Mouse (Mus musculus): ENCODE results near the gene Pld1. TPM values are rescaled to one million over a fixed set of nuclear protein-coding genes. Genes with fewer than 3 reads are reported as not detected.
A peak's percentile ranks its signal among the peaks of the same experiment; 100 is the strongest.

Gene Pld1
- total RNA-seq, 2 experiments from 2014 or later = 8.1 to 9.8 TPM

DNA sequence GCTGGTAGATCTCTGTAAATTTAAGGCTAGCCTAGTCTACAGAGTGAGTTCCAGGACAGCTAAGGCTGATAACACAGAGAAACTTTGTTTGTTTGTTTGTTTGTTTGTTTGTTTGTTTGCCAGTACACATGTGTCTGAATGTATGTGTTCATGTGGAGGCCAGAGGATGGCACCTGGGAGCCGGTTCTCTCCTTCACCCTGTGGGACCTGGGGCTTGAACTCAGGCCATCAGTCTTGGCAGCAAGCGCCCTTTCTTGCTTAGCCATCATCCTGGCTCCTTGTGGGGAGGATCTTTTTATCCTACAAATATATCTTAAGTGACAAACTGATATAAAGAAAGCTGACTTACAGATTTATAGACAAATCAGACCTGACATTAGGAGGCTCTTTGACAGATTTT, 44.8 kb downstream of the Pld1 start:
- no peak for DNase-seq (ENCODE audit: low spot score in 2 of 2)
- intact Hi-C loops (cut with DNase I) = loop anchor here (1.0 to 5.0 kb wide), 2 partner anchors 54 to 124 kb away; no protein-coding TSS in a partner anchor

DNA sequence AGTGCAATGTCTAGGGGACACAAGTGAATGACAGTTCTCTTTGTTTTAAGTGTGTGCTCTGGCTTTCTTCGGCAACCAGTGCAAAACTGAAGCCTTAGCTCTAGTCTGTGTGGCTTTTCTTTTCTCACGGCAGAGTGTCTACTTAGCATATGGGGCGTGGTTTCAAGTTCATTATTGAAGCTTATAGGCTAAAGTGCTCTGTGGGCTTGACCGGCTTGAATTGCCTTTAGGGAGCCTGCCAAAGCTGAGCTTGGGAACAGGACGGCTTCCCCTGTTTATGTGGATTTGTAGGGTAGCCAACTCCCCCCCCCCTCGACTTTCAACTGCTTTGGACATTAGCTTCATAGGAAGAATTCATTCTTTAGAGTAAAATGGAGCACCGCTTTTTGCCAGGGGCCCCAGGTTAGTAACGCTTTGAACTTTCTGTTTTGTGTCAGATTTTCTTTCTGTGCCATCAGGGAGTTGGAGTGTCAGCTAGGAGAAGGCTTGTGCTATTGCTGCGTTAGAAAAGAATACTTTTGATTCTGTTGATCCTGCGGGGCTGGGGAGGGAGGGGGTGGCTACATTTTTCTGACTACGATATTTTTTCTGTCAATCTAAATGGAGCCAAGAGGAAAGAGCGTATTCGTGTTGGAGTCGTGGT, 45.6 kb downstream of the Pld1 start:
- intact Hi-C loops (cut with DNase I) = loop anchor here (1.0 to 5.0 kb wide), 2 partner anchors 53 to 123 kb away; no protein-coding TSS in a partner anchor
- peak; percentile 36 to 61 for DNase-seq (ENCODE audit: low spot score in 2 of 2)

DNA sequence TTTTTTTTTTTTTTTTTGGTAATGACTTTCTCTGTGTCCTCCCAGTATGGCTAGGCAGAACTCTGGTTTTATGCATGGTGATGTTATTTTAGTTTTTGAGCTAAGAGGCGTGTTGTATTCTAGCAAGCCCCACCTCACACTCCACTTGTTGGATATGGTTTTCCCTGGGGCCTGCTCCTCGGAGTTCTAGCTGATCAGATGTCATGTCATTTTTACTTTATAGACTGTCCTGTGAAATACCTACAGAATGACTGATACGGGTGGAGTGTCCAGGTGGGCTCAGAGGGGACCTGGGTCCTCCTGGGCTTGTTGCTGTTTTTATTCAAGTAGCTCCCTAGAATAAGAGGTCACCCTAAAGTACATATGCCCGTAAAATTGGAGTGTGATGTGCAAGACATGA, 46.1 kb downstream of the Pld1 start:
- intact Hi-C loops (cut with DNase I) = loop anchor here (5.0 kb wide), 1 partner anchor 53 kb away; no protein-coding TSS in a partner anchor
- DNase-seq (ENCODE audit: low spot score in 2 of 2) = no peak

DNA sequence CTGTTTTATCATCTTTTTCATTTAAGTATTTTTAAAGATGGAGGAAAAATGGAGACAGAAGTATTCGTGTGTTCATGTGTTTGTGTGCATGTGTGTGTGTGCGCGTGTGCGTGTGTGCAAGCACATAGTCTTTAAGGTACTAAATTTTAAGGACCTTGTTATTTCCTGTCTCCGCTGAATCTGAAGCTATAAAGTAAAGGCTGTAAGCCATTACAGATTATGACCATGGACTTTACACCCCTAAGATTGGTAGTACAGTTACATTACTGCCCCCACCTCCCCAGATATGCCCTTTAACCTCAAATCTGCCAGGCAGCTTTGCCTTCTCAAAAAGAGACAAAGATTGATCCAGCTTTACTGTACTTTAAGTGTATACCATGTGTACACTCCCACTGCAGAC, 46.8 kb downstream of the Pld1 start:
- no peak for DNase-seq (ENCODE audit: low spot score in 2 of 2)
- intact Hi-C loops (cut with DNase I) = no loop called here

DNA sequence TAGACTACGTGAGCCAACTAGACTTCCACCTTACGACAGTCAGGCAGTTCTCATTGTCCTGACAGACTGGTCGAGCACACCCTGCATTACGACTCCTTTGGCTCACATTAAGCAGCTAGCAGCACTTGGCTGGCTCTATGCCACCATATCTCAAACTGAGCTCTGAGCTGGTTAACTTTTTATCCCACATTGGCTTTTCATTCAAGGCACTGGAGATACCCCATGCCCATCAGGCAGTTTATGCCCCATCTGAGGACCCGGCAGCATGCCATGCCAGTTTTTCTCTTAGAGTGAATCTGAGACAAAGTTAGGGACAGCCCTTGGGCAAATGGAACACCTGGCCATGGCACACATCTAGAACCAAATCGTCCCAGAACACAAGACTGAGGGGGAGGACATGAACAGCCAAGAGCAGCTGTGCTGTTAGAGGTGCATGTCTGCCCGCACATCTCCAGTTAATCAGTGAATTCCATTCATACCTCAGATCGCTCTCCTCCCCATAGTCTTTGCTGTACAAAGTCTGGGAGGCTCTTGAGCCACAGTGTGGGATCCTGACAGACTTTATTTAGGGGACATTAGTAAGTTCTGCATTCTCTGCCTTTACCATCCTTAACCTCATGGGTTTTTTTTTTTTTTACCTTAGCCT, 49.5 kb downstream of the Pld1 start:
- intact Hi-C loops (cut with DNase I) = no loop called here
- DNase-seq (ENCODE audit: low spot score in 2 of 2) = no peak

DNA sequence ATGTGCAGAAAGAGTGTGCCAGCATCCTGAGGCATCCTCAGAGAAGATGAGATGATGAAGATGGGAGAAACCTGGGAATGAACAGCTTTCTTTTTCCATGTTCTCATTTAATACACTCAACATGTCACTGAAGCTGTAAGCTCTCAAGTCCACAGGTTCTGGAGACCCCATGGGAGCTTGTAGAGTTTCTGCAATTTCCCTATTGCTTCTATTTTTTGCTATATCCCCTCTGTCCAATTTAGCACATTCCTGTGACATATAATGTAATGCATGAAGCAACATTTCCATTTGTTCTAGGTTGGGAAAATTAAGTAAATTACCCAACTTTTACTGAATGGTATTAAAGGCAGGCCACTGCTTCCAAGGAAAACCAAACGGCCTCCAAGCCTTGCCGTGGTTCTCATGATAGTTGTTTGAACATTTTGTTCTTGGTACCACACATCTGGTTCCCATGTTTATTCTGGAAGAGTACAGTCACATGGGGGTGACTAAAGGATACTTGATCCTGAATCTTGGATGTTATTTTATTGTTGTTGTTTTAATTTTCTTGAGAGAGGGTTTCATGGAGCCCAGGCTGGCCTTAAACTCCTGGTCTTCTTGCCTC, 52.7 kb downstream of the Pld1 start:
- intact Hi-C loops (cut with DNase I) = no loop called here
- no peak for DNase-seq (ENCODE audit: low spot score in 2 of 2)

DNA sequence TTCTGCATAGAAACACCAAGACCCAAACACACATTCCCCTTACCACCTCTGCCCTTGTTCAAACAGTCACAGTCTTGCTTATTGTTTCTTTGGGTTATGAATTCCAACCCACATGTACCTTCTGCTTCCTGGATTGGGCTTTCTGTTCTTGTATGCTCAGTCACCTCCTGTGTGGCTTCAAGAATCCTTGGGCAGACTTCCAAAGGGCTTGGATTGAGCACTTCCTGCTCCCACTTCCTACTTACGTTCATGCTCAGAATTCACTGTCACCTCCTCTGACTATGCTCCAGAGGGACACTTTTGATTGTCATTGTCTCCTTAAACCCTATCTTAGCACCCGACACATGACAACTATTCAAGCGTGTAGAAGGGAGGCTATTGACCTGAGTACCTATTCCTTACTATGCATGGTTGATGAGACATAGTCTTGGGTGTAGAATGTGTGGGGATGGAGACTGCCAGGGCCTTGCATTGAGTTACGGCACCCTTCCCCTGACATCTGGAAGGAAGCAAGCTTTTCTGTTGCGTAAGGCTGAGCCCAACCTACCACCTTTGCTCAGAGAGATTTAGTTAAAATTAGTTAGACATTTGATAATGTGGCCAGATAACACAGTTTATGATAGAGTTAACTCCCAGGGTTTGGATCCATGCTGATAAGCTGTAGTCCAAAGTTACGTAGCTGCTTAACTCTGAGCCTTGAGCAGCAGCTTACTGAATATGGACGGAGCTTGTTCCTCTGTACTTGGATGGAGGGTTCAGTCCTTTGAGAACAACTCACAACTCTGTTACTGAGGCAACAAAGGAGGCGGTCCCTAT, 55.9 kb downstream of the Pld1 start:
- intact Hi-C loops (cut with DNase I) = no loop called here
- DNase-seq (ENCODE audit: low spot score in 2 of 2) = no peak

DNA sequence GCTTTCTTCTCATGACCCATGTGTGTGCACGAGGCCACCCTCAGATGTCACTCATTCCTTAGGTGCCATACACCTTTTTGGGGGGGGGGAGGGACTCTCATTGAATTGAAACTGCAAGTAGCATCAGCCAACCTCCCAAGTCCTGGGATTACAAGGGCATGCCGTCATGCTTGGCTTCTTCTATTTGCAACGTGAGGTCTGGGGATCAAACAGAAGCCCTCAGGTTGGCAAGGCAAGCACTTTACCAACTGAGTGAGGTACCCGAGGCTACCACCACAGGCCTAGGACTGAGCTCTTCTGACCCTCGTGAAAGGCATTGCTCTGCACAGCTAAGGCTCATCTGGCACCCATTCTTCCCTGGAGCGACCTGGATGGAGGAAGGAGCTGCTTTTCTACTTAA, 65.8 kb downstream of the Pld1 start:
- no peak for DNase-seq (ENCODE audit: low spot score in 2 of 2)
- intact Hi-C loops (cut with DNase I) = no loop called here

DNA sequence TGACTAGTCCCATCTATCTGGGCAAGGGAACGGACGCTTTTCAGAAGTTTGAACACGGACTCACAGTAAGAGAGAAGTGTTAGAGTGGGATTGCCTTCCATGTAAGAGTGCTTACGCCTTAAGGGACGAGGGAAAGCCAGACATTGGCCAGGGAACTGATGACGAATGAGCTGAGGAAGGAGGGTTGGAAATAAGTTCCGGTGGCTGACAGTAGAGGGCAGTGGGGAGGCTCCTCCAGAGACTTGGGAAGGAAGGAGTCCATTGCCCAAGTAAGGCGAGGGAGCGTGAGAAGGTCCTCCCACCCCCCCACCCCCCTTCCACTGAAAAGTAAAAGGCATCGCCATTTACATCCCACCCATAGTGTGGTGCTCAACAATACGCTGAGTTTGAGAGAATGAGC, 69.2 kb downstream of the Pld1 start:
- intact Hi-C loops (cut with DNase I) = no loop called here
- no peak for DNase-seq (ENCODE audit: low spot score in 2 of 2)

DNA sequence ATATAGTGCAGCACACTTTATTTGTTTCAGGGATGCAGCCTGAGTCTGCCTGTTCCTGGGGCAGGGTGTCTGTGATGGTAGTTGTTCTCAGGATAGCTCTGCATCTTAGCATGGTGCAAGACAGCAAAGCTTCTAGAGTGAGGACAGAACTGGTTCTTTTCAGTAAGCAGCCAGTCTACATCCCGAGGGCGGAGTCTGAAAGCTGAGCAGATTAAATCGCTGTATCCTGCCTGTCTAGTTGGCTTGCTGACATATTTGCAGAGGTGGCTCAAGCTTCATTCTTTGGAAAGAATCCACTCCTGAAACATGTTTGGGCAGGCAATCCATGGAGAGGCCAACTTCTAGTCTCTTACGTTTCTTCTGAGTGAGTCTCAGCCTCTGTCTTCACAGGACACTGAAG, 69.9 kb downstream of the Pld1 start:
- intact Hi-C loops (cut with DNase I) = no loop called here

DNA sequence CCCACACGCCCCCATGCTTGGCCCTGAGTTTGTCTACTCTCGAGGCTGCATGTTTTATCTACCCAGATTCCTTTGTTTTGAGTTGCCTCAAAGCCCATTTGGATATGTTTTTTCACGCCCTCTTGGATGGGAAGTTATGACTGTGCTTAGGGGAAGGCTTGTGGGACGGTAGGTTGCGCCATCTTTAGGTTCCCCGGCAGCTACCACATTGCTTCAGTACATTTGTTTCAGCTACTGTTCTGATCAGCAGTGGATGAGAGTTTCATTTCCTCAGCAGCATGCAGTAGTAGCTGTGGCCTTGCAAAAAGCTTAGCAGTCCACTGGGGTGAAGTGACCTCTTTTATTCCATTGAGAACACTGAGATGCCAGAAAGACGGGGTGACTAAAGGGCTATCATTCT, 73.7 kb downstream of the Pld1 start:
- intact Hi-C loops (cut with DNase I) = no loop called here
- no peak for DNase-seq (ENCODE audit: low spot score in 2 of 2)

More for the DNA sequence above, 69.9 kb downstream of the Pld1 start:
- DNase-seq (ENCODE audit: low spot score in 2 of 2) = no peak

DNA sequence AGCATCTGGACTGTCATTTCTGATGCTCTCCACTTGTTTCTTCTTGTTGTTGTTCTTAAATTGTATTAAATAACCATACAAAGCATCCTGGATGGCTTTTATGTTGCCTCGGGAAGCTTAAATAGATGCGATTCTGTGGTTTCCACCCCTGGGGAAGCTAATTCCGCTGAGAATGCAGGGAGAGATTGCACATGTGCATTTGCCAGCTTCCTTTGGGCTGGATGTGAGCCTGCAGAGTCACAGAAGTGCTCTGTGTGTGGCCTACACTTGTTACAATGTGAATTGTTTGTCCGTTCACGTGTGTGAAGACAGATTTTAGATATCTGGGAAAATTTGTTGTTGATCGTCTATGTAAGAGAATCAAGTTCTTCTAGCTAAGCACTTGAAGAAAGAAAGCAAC, 74.9 kb downstream of the Pld1 start:
- intact Hi-C loops (cut with DNase I) = no loop called here
- DNase-seq (ENCODE audit: low spot score in 2 of 2) = no peak

DNA sequence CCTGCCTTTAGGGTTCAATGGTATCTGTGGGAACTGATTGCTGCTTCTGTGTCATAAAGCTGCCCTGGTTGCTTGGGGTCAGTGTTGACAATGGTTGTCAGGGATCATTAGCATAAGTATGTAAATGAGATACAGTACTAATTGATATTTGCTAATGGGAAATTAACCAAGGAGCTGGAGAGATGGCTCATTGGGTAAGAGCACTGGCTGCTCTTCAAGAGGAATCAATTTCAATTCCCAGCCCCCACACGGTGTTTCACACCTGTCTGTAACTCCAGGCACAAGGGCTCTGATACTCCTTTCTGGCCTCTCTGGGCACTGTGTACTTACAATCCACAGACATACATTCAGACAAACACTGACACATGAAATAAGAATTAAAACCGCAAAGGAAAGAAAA, 78.5 kb downstream of the Pld1 start:
- intact Hi-C loops (cut with DNase I) = no loop called here
- no peak for DNase-seq (ENCODE audit: low spot score in 2 of 2)

DNA sequence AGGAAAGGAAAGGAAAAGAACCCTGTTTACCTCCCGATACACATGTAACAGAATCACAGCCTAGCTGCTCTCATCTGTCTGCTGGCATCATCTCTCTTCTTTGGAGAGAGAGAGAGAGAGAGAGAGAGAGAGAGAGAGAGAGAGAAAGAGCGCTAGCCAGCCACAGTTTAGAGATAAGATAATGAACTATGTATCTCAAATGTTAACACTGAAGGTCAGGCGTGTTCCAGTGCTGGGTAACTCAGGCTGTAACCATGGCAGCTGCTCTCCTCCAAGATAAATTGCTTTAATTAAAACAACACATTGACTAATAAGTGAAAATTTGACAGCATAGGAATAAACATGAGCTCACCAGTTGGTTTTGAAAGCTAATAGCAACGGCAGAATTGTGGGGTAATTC, 81.2 kb downstream of the Pld1 start:
- intact Hi-C loops (cut with DNase I) = no loop called here
- no peak for DNase-seq (ENCODE audit: low spot score in 2 of 2)

DNA sequence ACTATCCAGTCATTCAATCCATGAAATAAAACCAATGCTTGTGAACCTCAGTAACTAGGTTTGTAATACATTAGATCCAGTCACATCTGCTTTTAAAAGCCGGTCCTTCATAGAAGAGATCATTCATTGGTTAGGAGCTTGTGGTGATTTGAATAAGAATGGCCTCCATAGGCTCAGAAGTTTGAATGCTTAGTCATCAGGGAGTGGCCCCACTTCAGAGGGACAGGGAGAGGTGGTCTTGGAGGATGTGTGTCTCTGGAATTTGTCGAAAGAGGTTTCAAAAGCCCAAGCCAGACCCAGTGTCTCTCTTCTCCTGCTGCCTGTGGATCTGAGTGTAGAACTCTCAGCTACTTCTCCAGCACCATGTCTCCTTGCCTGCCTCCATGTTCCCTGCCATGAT, 81.9 kb downstream of the Pld1 start:
- no peak for DNase-seq (ENCODE audit: low spot score in 2 of 2)
- intact Hi-C loops (cut with DNase I) = no loop called here

DNA sequence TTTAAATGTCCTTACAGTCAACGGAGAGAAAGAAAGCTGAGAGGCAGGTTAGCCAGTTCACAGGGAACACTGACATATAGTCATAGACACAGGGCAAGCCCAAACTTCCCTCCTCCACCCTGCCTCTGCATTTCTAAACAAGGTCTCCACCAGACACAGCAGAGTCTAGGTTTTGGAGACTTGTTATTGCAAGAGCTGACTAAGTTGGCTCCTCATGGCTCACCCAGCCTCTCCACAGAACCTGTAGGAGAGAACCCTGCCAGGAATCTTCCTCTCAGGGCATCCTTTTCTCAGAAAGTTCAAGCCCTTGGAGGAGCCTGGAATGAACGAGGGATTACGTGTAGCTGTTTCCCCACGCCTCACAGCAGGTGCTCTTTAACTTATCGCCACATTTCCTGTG, 83.7 kb downstream of the Pld1 start:
- DNase-seq (ENCODE audit: low spot score in 2 of 2) = no peak
- intact Hi-C loops (cut with DNase I) = no loop called here

DNA sequence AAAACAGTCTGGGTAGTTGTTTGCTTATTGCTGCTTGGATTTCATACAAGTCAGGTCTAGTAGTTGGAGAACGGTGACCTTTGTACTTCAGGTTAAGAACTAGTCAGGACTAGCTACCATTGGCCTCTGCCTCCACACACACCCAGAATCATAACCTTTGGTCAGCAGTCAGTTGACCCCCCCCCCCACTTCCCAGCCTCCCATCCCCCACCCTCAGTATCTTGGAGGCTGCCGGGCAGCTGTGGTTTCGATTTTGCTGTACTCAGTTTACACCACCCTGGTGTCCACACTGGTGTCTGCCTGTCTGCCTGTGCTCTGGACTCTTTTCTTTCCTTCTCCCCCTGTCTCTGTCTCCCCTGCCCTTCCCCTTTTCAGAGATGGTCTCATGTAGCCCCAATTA, 88.4 kb downstream of the Pld1 start:
- intact Hi-C loops (cut with DNase I) = no loop called here
- no peak for DNase-seq (ENCODE audit: low spot score in 2 of 2)

DNA sequence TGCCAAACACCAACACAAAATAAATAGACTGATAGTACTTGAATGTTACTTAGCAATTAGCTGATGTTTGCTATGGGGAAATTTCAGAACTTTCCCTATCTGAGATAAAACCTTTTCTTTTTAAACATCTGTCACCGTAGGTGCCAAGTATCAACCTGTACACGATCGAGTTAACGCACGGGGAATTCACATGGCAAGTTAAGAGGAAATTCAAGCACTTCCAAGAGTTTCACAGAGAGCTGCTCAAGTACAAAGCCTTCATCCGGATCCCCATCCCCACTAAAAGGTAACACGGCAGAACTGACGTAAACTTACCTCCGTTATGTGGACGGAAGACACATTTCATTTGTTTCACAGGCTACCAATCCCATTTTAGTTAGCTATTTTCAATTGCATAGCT, 90.0 kb downstream of the Pld1 start:
- DNase-seq (ENCODE audit: low spot score in 2 of 2) = no peak
- intact Hi-C loops (cut with DNase I) = no loop called here

DNA sequence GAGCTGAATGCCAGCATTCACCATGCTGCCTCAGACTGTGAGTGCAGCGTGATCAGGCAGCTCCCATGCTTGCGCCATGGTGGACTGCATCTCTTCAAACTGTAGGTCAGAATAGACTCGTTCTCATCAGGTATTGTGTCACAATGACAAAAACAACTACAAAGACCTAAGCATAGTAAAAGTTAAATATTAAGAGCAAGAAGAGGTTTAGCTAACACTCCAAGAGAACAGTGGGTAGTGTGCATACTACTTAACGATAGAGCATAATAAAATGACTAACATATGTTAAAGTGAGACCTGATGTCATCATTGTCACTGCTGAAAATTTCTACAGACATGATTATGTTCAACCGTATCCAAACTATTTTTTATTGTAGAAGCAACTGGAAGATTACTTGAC, 92.4 kb downstream of the Pld1 start:
- intact Hi-C loops (cut with DNase I) = no loop called here
- DNase-seq (ENCODE audit: low spot score in 2 of 2) = no peak

DNA sequence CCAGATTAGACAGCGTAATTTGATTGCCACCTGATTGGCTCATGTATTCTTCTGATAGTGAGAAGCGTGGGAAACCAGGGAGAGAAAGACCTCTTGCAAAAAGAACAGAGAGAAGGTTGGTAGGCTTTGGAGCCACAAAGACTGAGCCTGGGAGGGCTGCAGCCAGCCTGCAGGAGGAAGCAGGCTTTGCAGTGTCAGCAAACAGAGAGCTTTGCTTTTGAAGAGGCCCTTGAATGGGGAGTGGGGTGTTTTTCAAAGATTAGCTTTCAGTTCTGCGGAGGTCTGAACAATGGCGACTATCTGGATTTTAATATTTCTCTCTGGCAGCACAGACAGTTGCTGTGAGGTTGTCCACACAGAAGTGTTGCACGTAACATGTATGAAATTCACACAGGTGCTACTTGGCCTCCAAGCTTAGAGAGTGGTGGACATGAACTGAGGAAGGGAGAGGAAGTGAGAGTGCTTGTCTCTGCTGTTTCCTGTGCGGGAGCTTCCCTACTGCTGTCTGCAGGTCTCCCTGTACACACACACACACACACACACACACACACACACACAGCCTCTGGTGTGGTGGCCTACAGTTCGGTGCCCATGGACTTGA, 93.2 kb downstream of the Pld1 start:
- intact Hi-C loops (cut with DNase I) = no loop called here
- peak; percentile 36 to 39 for DNase-seq (ENCODE audit: low spot score in 2 of 2)

All from left cerebral cortex, postnatal 25 days (tissue).